Comparison of ENCODE assay signal across 13 mouse cellular contexts in the genomic region with DNA sequence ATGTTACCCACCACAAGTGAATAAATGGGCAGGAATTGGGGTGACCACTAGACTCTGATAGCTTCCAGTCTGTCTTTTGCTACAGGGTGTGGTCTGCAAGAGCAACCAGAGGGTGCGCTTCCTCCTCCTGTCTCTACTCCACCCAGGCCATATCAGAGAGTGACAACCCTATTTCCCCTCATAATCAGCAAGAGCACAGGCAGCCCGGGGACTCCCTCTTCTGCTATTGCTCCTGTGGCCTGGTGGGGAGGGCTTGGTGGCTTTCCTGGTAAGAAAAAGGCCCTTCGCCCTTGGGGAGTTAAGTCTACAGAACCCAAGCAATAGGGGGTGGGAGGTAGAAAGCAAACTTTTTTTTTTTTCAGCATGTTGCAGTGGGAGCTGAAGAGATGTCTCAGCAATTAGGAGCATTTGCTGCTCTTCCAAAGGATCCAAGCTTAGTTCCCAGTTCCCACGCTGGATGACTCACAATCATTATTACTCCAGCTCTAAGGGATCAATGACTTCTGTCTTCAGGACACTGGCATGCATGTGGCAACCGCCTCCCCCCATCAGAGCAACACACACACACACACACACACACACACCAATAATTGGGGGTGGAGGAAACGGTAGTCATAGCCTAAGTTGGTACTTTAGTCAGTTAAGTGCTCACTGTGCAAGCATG. TPM values are rescaled to one million over a fixed set of nuclear protein-coding genes. Genes with fewer than 3 reads are reported as not detected.
DNase-seq lines count a peak whose midpoint lies in the region; ATAC-seq and TF ChIP-seq lines count a peak whose summit lies in the region.
"Had no signal": no experiment of that assay in that cellular context is flagged by ENCODE, and none has a peak within 500 bp of the region (broad histone marks: within the 10 kb centered on the region; RNA-seq: fewer than 3 reads in every experiment).

No protein-coding gene starts in this region.

- WGBS in heart, embryonic 13.5 days = 61% methylated on average over 6 of the region's 6 CpGs
- WGBS in midbrain, postnatal 0 days = 86% methylated on average over 6 of the region's 6 CpGs

- peaks cover 38% of the 10 kb centered on the region for H3K4me1 ChIP-seq in heart, embryonic 13.5 days
- H3K4me1 ChIP-seq in midbrain, postnatal 0 days (ENCODE audit: insufficient read depth, low read length) = peaks cover 5% of the 10 kb centered on the region; the same call in 1 of the 2 replicates

- no peak for ATAC-seq in heart, embryonic 13.5 days (ENCODE audit: extremely low read depth, insufficient number of reproducible peaks, low FRiP score, low TSS enrichment)
- peak; percentile 63 for ATAC-seq in megakaryocyte, adult 5-6 weeks (ENCODE audit: poor library complexity, severe bottlenecking)
- ATAC-seq in midbrain, postnatal 0 days (ENCODE audit: low FRiP score) = no peak

- H3K36me3 ChIP-seq in heart, embryonic 13.5 days = peaks cover 5% of the 10 kb centered on the region
- H3K36me3 ChIP-seq in midbrain, postnatal 0 days (ENCODE audit: insufficient read depth, low read length) = no peaks in the 10 kb centered on the region
- H3K36me3 ChIP-seq: embryonic facial prominence, embryonic 13.5 days had no signal

- no peak for DNase-seq in heart, adult 8-10 months (ENCODE audit: low spot score)
- DNase-seq in c-Kit-positive CD71-positive TER-119-positive erythroid progenitor cells, embryonic 14.5 days (ENCODE audit: low spot score) = peak; percentile 94
- DNase-seq in thymus, postnatal 0 days (ENCODE audit: low spot score) = peak; percentile 53
- DNase-seq in frontal cortex, postnatal 10 days (ENCODE audit: low spot score in 2 of 2) = no peak
- DNase-seq in midbrain, postnatal 0 days (ENCODE audit: low spot score) = no peak
- no peak for DNase-seq in adrenal gland, postnatal 10 days
- DNase-seq: layer of hippocampus, postnatal 36 days; lung, postnatal 36 days had no signal

- H3K27ac ChIP-seq in heart, embryonic 13.5 days (replicated peaks) = no peak overlapping the region; the same call in 1 of the 2 replicates
- no peak overlapping the region for H3K27ac ChIP-seq in midbrain, postnatal 0 days (ENCODE audit: low read depth, low read length)
- H3K27ac ChIP-seq: embryonic facial prominence, embryonic 13.5 days had no signal

- no peak overlapping the region for H3K9ac ChIP-seq in heart, embryonic 13.5 days
- H3K9ac ChIP-seq in midbrain, postnatal 0 days (replicated peaks; ENCODE audit: low read length, poor library complexity, severe bottlenecking) = no peak overlapping the region
- H3K9ac ChIP-seq: embryonic facial prominence, embryonic 13.5 days had no signal

- no peak overlapping the region for H3K4me3 ChIP-seq in heart, embryonic 13.5 days
- H3K4me3 ChIP-seq in midbrain, postnatal 0 days (ENCODE audit: low read depth, low read length) = no peak overlapping the region
- H3K4me3 ChIP-seq: embryonic facial prominence, embryonic 13.5 days had no signal

- no peak for TF ChIP-seq CTCF in midbrain, postnatal 0 days (IDR thresholded peaks at IDR 0.05)

- peak overlapping the region; percentile 87 for H3K4me2 ChIP-seq in heart, embryonic 13.5 days
- no peak overlapping the region for H3K4me2 ChIP-seq in midbrain, postnatal 0 days (ENCODE audit: low read depth, low read length, poor library complexity, severe bottlenecking)
- H3K4me2 ChIP-seq: embryonic facial prominence, embryonic 13.5 days had no signal

- H3K9me3 ChIP-seq in heart, embryonic 13.5 days = no peaks in the 10 kb centered on the region
- H3K9me3 ChIP-seq in midbrain, postnatal 0 days (ENCODE audit: low read length) = no peaks in the 10 kb centered on the region
- H3K9me3 ChIP-seq: embryonic facial prominence, embryonic 13.5 days had no signal

- H3K27me3 ChIP-seq in heart, embryonic 13.5 days (replicated peaks) = no peaks in the 10 kb centered on the region
- no peaks in the 10 kb centered on the region for H3K27me3 ChIP-seq in midbrain, postnatal 0 days (ENCODE audit: insufficient read depth, low read length)
- H3K27me3 ChIP-seq: embryonic facial prominence, embryonic 13.5 days had no signal

RNA-seq across cellular contexts. Expression of a gene that starts 1.7 kb away (rescaled TPM):
- 19.7 and 20.7 TPM in 2 replicates for polyA plus RNA-seq in heart, embryonic 13.5 days (2015; fragmentation: Nextera tagmentation; extraction: Ambion mirVana)
- 10 to 100 TPM; 13.1 to 23.0 (median 15.4) TPM for total RNA-seq in heart, adult 8-10 months (2022)
- total RNA-seq in megakaryocyte, adult 5-6 weeks (2015) = 19.3 and 19.9 TPM in 2 replicates
- 16.6 and 18.3 TPM in 2 replicates for total RNA-seq in megakaryocyte, adult 5-6 weeks (2017)
- polyA plus RNA-seq in thymus, postnatal 0 days (2015; fragmentation: Nextera tagmentation; extraction: Ambion mirVana) = 109 and 142 TPM in 2 replicates
- total RNA-seq in midbrain, postnatal 0 days (2014; rRNA removed) = 20.4 and 28.1 TPM in 2 replicates
- polyA plus RNA-seq in midbrain, postnatal 0 days (2015; fragmentation: Nextera tagmentation; extraction: Ambion mirVana) = 15.5 and 16.9 TPM in 2 replicates
- 10 to 100 TPM; 21.0 to 21.9 TPM for total RNA-seq in adrenal gland, postnatal 10 days (2021)

RNA-seq across cellular contexts. Expression of a gene that starts 40.7 kb away (rescaled TPM):
- 0.14 TPM in 1 of 2 replicates, not detected in the other for polyA plus RNA-seq in heart, embryonic 13.5 days (2015; fragmentation: Nextera tagmentation; extraction: Ambion mirVana)
- under 1 TPM; 0.30 to 0.94 (median 0.56) TPM for total RNA-seq in heart, adult 8-10 months (2022)
- total RNA-seq in megakaryocyte, adult 5-6 weeks (2015) = not detected in 2 replicates
- total RNA-seq in megakaryocyte, adult 5-6 weeks (2017) = not detected in 2 replicates
- polyA plus RNA-seq in thymus, postnatal 0 days (2015; fragmentation: Nextera tagmentation; extraction: Ambion mirVana) = 0.09 TPM in 1 of 2 replicates, not detected in the other
- total RNA-seq in midbrain, postnatal 0 days (2014; rRNA removed) = 1.2 TPM in 1 of 2 replicates, not detected in the other
- polyA plus RNA-seq in midbrain, postnatal 0 days (2015; fragmentation: Nextera tagmentation; extraction: Ambion mirVana) = 0.27 and 0.37 TPM in 2 replicates
- total RNA-seq in adrenal gland, postnatal 10 days (2021) = 1 to 10 TPM; 2.1 to 4.0 TPM
- polyA plus RNA-seq: brain, embryonic 14.5 days; intestine, embryonic 14.5 days had no signal

RNA-seq across cellular contexts. Expression of a gene that starts 45.1 kb away (rescaled TPM):
- 3.9 and 4.1 TPM in 2 replicates for polyA plus RNA-seq in heart, embryonic 13.5 days (2015; fragmentation: Nextera tagmentation; extraction: Ambion mirVana)
- total RNA-seq in heart, adult 8-10 months (2022) = 1 to 10 TPM; 1.6 to 4.0 (median 2.8) TPM
- total RNA-seq in megakaryocyte, adult 5-6 weeks (2015) = 59.9 and 97.5 TPM in 2 replicates
- 27.8 and 35.6 TPM in 2 replicates for total RNA-seq in megakaryocyte, adult 5-6 weeks (2017)
- 30.0 and 32.9 TPM in 2 replicates for polyA plus RNA-seq in thymus, postnatal 0 days (2015; fragmentation: Nextera tagmentation; extraction: Ambion mirVana)
- total RNA-seq in midbrain, postnatal 0 days (2014; rRNA removed) = 3.3 and 4.9 TPM in 2 replicates
- polyA plus RNA-seq in midbrain, postnatal 0 days (2015; fragmentation: Nextera tagmentation; extraction: Ambion mirVana) = 3.2 TPM in 2 replicates
- total RNA-seq in adrenal gland, postnatal 10 days (2021) = 1 to 10 TPM; 4.2 to 9.7 TPM

RNA-seq across cellular contexts. Expression of a gene that starts 55.1 kb away (rescaled TPM):
- 1.3 and 1.5 TPM in 2 replicates for polyA plus RNA-seq in heart, embryonic 13.5 days (2015; fragmentation: Nextera tagmentation; extraction: Ambion mirVana)
- total RNA-seq in heart, adult 8-10 months (2022) = under 1 TPM; 0.35 to 0.89 (median 0.81) TPM
- total RNA-seq in megakaryocyte, adult 5-6 weeks (2015) = 0.21 and 0.27 TPM in 2 replicates
- 0.84 and 1.1 TPM in 2 replicates for total RNA-seq in megakaryocyte, adult 5-6 weeks (2017)
- polyA plus RNA-seq in thymus, postnatal 0 days (2015; fragmentation: Nextera tagmentation; extraction: Ambion mirVana) = 7.2 and 8.8 TPM in 2 replicates
- 230 and 261 TPM in 2 replicates for total RNA-seq in midbrain, postnatal 0 days (2014; rRNA removed)
- polyA plus RNA-seq in midbrain, postnatal 0 days (2015; fragmentation: Nextera tagmentation; extraction: Ambion mirVana) = 47.0 and 50.1 TPM in 2 replicates
- total RNA-seq in adrenal gland, postnatal 10 days (2021) = 1 to 10 TPM; 4.9 to 6.5 TPM

RNA-seq across cellular contexts. Expression of a gene that starts 57.3 kb away (rescaled TPM):
- polyA plus RNA-seq in heart, embryonic 13.5 days (2015; fragmentation: Nextera tagmentation; extraction: Ambion mirVana) = 5.5 TPM in 2 replicates
- 1 to 10 TPM; 2.3 to 4.2 (median 2.7) TPM for total RNA-seq in heart, adult 8-10 months (2022)
- total RNA-seq in megakaryocyte, adult 5-6 weeks (2015) = 8.1 and 10.2 TPM in 2 replicates
- 5.7 and 18.8 TPM in 2 replicates for total RNA-seq in megakaryocyte, adult 5-6 weeks (2017)
- 16.7 and 20.8 TPM in 2 replicates for polyA plus RNA-seq in thymus, postnatal 0 days (2015; fragmentation: Nextera tagmentation; extraction: Ambion mirVana)
- 0.99 and 4.1 TPM in 2 replicates for total RNA-seq in midbrain, postnatal 0 days (2014; rRNA removed)
- polyA plus RNA-seq in midbrain, postnatal 0 days (2015; fragmentation: Nextera tagmentation; extraction: Ambion mirVana) = 4.4 and 6.5 TPM in 2 replicates
- 10 to 100 TPM in 1 of 2 experiments, 1 to 10 TPM in 1; 5.7 to 10.6 TPM for total RNA-seq in adrenal gland, postnatal 10 days (2021)

Comparison
In these comparisons a context has a peak if more than half of its experiments do, and no peak if none do; other contexts are left out.
1. DNase-seq: peak in c-Kit-positive CD71-positive TER-119-positive erythroid progenitor cells, embryonic 14.5 days (single experiment) and thymus, postnatal 0 days (single experiment); none in heart, adult 8-10 months (single experiment), frontal cortex, postnatal 10 days (0 of 2), midbrain, postnatal 0 days (single experiment) and adrenal gland, postnatal 10 days (single experiment).